Mouse (Mus musculus) gastrocnemius, postnatal 10 days (tissue): ENCODE data around the gene Slc16a7. TPM values are rescaled to one million over a fixed set of nuclear protein-coding genes. Genes with fewer than 3 reads are reported as not detected.

ENCODE experiments used
- DNase-seq: peaks from one replicate; pipeline ENCODE4 v3.0.0; 2021; ENCODE audit warnings: mixed read lengths
- total RNA-seq, 2 experiments: library from RNA; stranded (reverse); gene quantifications; 2 replicates each; pipeline ENCODE4 v1.2.3; 2021

Slc16a7 gene
- total RNA-seq, 2 experiments from 2014 or later = 2.9 to 3.7 TPM

- no peak for DNase-seq
Measured at GRCm38 (mm10) chr10:125184146-125184545, 205.1 kb downstream of the Slc16a7 start.

- DNase-seq = no peak
Measured at GRCm38 (mm10) chr10:125182545-125182944, 206.7 kb downstream of the Slc16a7 start.

- no peak for DNase-seq
Measured at GRCm38 (mm10) chr10:125177782-125178181, 211.5 kb downstream of the Slc16a7 start.

DNA sequence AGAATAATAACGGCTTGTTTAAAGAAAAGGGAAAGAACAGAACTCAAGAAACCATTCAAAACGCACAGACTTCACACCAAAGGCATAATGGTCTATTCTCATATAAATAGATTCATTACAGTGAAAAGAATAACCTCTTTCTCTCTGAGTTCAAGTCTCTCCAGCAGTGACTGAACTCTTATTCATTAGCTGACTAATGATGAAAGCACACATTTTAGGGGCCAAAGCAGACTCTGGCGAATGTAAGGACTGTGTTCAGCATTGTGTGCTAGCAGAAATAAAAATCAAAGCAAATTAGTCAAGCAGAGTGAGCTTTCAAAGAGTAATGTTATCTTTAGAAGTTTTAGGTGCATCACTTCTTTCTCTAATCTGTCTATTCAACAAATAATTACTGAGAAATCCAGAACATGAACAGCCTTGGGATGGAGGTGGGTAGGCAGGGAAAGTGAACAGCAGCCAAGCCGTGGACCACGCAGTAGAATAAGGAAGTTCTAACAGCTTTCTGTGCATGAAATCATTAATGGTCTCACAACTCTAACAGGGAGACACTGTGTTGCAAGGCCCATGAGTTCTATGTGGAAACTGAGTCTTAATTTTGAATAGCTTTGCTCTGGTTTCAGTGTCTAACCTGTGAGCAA lies 214.1 kb downstream of the Slc16a7 start:
- no peak for DNase-seq

DNA sequence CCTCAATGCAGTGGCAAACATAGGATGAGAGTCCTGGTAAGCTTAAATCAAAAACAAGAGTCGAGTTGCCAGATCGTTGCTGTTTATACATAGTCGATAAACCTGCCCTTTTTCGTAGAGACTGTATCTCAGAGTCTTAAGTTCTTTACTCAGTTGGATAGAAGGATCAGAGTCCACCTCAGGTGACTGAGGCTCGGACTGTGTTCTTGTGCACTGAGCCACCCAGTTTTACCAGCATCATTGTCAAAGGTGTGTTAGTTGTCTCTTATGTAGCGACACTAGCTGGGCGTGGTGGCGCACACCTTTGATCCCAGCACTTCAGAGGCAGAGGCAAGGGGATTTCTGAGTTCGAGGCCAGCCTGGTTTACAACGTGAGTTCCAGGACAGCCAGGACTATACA lies 217.6 kb downstream of the Slc16a7 start:
- no peak for DNase-seq

DNA sequence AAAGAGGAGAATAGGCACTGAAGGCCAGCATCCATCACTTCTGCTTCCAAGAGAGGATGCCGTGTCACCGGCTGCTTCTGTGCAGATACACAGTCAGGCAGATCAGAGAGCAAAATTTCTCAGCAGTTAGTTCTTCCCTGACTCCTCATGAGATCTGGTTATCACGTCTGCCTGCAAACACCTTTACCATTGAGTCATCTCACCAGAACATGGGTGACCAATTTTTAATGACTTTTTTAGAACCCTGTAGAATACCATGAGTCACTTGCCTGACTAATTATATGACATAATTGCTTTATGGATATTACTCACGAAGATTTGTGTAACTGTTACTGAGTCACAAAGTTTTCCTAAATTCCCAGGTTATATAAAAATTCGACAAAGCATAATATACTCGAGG lies 218.1 kb downstream of the Slc16a7 start:
- no peak for DNase-seq
